Mouse (Mus musculus) heart, postnatal 4 days (tissue): ENCODE measurements around the gene Atp6v1f. TPM values are rescaled to one million over a fixed set of nuclear protein-coding genes. Genes with fewer than 3 reads are reported as not detected.

Experiments used
- DNase-seq: peaks from one replicate; pipeline ENCODE4 v3.0.0; 2021
- total RNA-seq, 2 experiments: library from RNA; stranded (reverse); gene quantifications; 2 replicates each; pipeline ENCODE4 v1.2.3; 2021

The Atp6v1f gene
- total RNA-seq, 2 experiments from 2014 or later = 110 to 117 TPM

GRCm38 (mm10) chr6:29463388-29463787, 4.1 kb upstream of the Atp6v1f start:
- DNase-seq = no peak

GRCm38 (mm10) chr6:29468851-29469250, 1.3 kb downstream of the Atp6v1f start:
- DNase-seq = no peak

GRCm38 (mm10) chr6:29471137-29471536, 3.6 kb downstream of the Atp6v1f start, which contains the start of gene Atp6v1fnb:
TSS of gene Atp6v1fnb (plus strand) at chr6:29471437.
- no peak for DNase-seq

GRCm38 (mm10) chr6:29473941-29474691, 6.6 kb downstream of the Atp6v1f start:
- peak; percentile 75 for DNase-seq

GRCm38 (mm10) chr6:29474736-29475135, 7.2 kb downstream of the Atp6v1f start:
- no peak for DNase-seq

GRCm38 (mm10) chr6:29482691-29483090, 15.2 kb downstream of the Atp6v1f start:
- DNase-seq = no peak

GRCm38 (mm10) chr6:29484716-29485559, 17.4 kb downstream of the Atp6v1f start:
- DNase-seq = peak; percentile 87

GRCm38 (mm10) chr6:29485951-29486350, 18.4 kb downstream of the Atp6v1f start:
- DNase-seq = no peak

- DNase-seq = peak; percentile 30
Measured at GRCm38 (mm10) chr6:29494101-29494500, 26.6 kb downstream of the Atp6v1f start.

- DNase-seq = no peak
Measured at GRCm38 (mm10) chr6:29496270-29496669, 28.8 kb downstream of the Atp6v1f start.

GRCm38 (mm10) chr6:29497791-29498190, 30.3 kb downstream of the Atp6v1f start:
- no peak for DNase-seq

GRCm38 (mm10) chr6:29500177-29500576, 32.7 kb downstream of the Atp6v1f start:
- no peak for DNase-seq

GRCm38 (mm10) chr6:29500810-29501209, 33.3 kb downstream of the Atp6v1f start:
- DNase-seq = no peak

- DNase-seq = no peak
Measured at GRCm38 (mm10) chr6:29501599-29501998, 34.1 kb downstream of the Atp6v1f start.

- DNase-seq = no peak
Measured at GRCm38 (mm10) chr6:29505493-29505892, 38.0 kb downstream of the Atp6v1f start.

- no peak for DNase-seq
Measured at GRCm38 (mm10) chr6:29506834-29507233, 39.3 kb downstream of the Atp6v1f start.

- DNase-seq = peak; percentile 43
Measured at GRCm38 (mm10) chr6:29507447-29508309, 40.2 kb downstream of the Atp6v1f start, which contains the start of gene Kcp. TSS of gene Kcp (minus strand) at chr6:29507952.

- peak; percentile 44 for DNase-seq
Measured at GRCm38 (mm10) chr6:29509086-29509485, 41.6 kb downstream of the Atp6v1f start.

- DNase-seq = peak; percentile 64
Measured at GRCm38 (mm10) chr6:29513284-29513683, 45.8 kb downstream of the Atp6v1f start.

- peak; percentile 85 for DNase-seq
Measured at GRCm38 (mm10) chr6:29517139-29517538, 49.6 kb downstream of the Atp6v1f start.
